Mouse (Mus musculus): ENCODE measurements at regions not wholly inside any gene's neighbourhood (a gene's known extent, or its start where the extent isn't known, plus 50 kb on each side); places are given as distances from the start of the nearest gene placed in this dataset.

DNA sequence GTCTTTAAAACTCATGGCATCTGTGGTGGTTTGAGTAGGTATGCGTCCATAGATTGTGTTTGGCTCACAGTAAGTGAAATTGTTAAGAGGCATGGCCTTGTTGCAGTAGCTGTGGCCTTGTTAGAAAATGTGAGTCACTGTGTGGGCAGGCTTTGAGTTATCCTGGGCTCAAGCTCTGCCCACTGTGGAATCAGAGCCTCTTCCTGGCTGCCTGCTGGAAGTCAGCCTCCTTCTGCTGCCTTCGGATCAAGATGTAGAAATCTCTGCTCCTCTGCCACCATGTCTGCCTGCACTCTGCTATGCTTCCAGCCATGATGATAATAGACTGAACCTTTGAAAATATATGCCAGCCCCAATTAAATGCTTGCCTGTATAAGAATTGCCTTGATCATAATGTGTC, 192.2 kb upstream of the Smarca2 start:
- Histone ChIP-seq H3K4me3 (ENCODE audit: low read length) (no peak overlapping the region), H3K9ac (ENCODE audit: low read depth, low read length) (no peak overlapping the region), H3K4me1 (ENCODE audit: control insufficient read depth, insufficient read depth, low read depth, low read length) (no peaks in the 10 kb centered on the region), H3K36me3 (ENCODE audit: control insufficient read depth, insufficient read depth, low read length) (no peaks in the 10 kb centered on the region), H3K4me2 (ENCODE audit: low read length) (no peak overlapping the region), H3K27ac (ENCODE audit: low read depth, low read length) (no peak overlapping the region), H3K27me3 (replicated peaks; ENCODE audit: control insufficient read depth, insufficient read depth, low read length) (no peaks in the 10 kb centered on the region), H3K9me3 (ENCODE audit: control insufficient read depth, low read length) (no peaks in the 10 kb centered on the region)
- no peak for ATAC-seq
- WGBS, result 93% methylated on average over 2 of the region's 2 CpGs

DNA sequence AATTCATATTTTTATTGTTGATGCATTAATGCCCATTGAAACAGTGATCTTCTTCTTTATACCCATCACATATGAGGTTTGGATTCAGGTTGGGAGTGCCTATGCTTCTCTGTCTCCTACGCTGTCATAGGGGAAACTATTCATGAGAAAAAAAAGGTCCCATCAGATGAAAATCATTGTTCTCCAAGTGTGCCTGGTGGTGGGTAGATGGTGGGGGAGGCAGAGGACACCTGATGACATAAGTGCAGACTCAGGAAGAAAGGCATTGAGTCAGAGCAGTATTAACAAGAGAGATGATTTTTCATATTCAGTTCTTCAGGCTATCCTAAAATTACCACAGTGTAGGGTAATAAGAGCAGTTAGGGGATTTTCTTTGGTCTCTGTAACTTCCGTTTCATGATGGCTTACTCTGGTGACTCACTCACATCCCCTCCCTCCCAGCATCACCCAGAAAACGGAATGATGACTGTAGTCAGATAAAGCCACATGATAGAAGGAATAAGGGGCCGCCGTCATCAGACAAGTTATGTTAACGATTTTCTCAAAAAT, 190.3 kb upstream of the Smarca2 start:
- no peaks in the 10 kb centered on the region for H3K36me3 ChIP-seq (ENCODE audit: control insufficient read depth, insufficient read depth, low read length)
- no peaks in the 10 kb centered on the region for H3K4me1 ChIP-seq (ENCODE audit: control insufficient read depth, insufficient read depth, low read depth, low read length)
- H3K27ac ChIP-seq (ENCODE audit: low read depth, low read length), result no peak overlapping the region
- ATAC-seq, result no peak
- H3K4me3 ChIP-seq (ENCODE audit: low read length), result no peak overlapping the region
- no peaks in the 10 kb centered on the region for H3K27me3 ChIP-seq (replicated peaks; ENCODE audit: control insufficient read depth, insufficient read depth, low read length)
- no peak overlapping the region for H3K4me2 ChIP-seq (ENCODE audit: low read length)
- no peak overlapping the region for H3K9ac ChIP-seq (ENCODE audit: low read depth, low read length)
- 88% methylated on average over 6 of the region's 6 CpGs for WGBS
- no peaks in the 10 kb centered on the region for H3K9me3 ChIP-seq (ENCODE audit: control insufficient read depth, low read length)

DNA sequence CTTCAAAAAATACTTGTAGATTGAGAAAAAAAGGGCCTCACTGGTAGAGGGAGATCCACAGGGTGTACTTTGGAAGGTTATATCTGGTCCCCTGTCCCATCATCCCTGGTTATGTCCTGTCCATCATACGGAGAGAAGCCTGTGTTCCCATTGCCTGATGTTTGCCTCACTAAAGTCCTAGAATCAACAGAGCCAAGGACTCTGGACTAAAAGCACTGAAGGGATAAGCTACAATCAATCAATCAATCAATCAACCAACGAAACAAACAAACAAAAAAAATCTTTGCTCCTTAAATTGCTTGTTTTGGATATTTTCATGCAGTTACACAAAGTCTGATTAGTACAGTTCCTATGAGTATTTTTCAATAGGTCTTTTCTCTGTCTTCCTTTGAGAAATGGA, 185.1 kb upstream of the Smarca2 start:
- Histone ChIP-seq H3K4me2 (ENCODE audit: low read length) (no peak overlapping the region), H3K36me3 (ENCODE audit: control insufficient read depth, insufficient read depth, low read length) (no peaks in the 10 kb centered on the region), H3K27me3 (replicated peaks; ENCODE audit: control insufficient read depth, insufficient read depth, low read length) (no peaks in the 10 kb centered on the region), H3K9ac (ENCODE audit: low read depth, low read length) (no peak overlapping the region), H3K4me1 (ENCODE audit: control insufficient read depth, insufficient read depth, low read depth, low read length) (no peaks in the 10 kb centered on the region), H3K4me3 (ENCODE audit: low read length) (no peak overlapping the region), H3K9me3 (ENCODE audit: control insufficient read depth, low read length) (no peaks in the 10 kb centered on the region), H3K27ac (ENCODE audit: low read depth, low read length) (no peak overlapping the region)
- WGBS, result 82% methylated on average over 2 of the region's 2 CpGs
- no peak for ATAC-seq

DNA sequence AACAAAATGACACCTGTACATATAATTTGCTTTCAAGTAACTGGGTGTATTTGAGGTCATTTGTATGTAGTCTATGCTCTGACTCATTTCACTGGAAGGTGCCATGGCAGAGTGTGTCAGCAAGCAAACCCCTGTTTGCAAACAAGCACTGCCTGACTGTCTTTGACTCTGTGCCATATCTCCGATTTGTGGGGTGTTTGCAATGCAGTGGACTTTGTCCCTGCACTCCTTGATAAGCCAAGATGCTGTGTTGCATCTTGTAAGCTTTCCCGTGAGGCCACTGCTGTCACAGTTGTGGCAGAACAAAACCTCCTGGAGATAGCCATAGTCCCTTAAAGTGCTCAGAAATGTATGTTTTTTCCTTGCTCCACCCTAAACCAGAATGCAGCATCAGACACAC, 165.7 kb upstream of the Smarca2 start:
- no peak for ATAC-seq
- Histone ChIP-seq H3K4me1 (ENCODE audit: control insufficient read depth, insufficient read depth, low read depth, low read length) (no peaks in the 10 kb centered on the region), H3K27ac (ENCODE audit: low read depth, low read length) (no peak overlapping the region), H3K4me3 (ENCODE audit: low read length) (no peak overlapping the region), H3K27me3 (replicated peaks; ENCODE audit: control insufficient read depth, insufficient read depth, low read length) (no peaks in the 10 kb centered on the region), H3K36me3 (ENCODE audit: control insufficient read depth, insufficient read depth, low read length) (no peaks in the 10 kb centered on the region), H3K9me3 (ENCODE audit: control insufficient read depth, low read length) (no peaks in the 10 kb centered on the region), H3K4me2 (ENCODE audit: low read length) (no peak overlapping the region), H3K9ac (ENCODE audit: low read depth, low read length) (no peak overlapping the region)
- 82% methylated on average over 2 of the region's 2 CpGs for WGBS

- WGBS, result 85% methylated on average over 4 of the region's 4 CpGs
- no peak overlapping the region for H3K27ac ChIP-seq (ENCODE audit: low read depth, low read length)
- no peaks in the 10 kb centered on the region for H3K9me3 ChIP-seq (ENCODE audit: control insufficient read depth, low read length)
- no peaks in the 10 kb centered on the region for H3K27me3 ChIP-seq (replicated peaks; ENCODE audit: control insufficient read depth, insufficient read depth, low read length)
- no peaks in the 10 kb centered on the region for H3K4me1 ChIP-seq (ENCODE audit: control insufficient read depth, insufficient read depth, low read depth, low read length)
- H3K9ac ChIP-seq (ENCODE audit: low read depth, low read length), result no peak overlapping the region
- no peak overlapping the region for H3K4me3 ChIP-seq (ENCODE audit: low read length)
- H3K4me2 ChIP-seq (ENCODE audit: low read length), result no peak overlapping the region
- ATAC-seq, result no peak
- no peaks in the 10 kb centered on the region for H3K36me3 ChIP-seq (ENCODE audit: control insufficient read depth, insufficient read depth, low read length)
Measured at GRCm38 (mm10) chr19:26445309-26445708, 159.5 kb upstream of the Smarca2 start.

GRCm38 (mm10) chr19:26447427-26448023, 157.3 kb upstream of the Smarca2 start:
- H3K4me2 ChIP-seq (ENCODE audit: low read length), result no peak overlapping the region
- H3K27me3 ChIP-seq (replicated peaks; ENCODE audit: control insufficient read depth, insufficient read depth, low read length), result no peaks in the 10 kb centered on the region
- no peak overlapping the region for H3K9ac ChIP-seq (ENCODE audit: low read depth, low read length)
- H3K27ac ChIP-seq (ENCODE audit: low read depth, low read length), result no peak overlapping the region
- 67% methylated on average over 7 of the region's 7 CpGs for WGBS
- ATAC-seq, result peak; percentile 79; the same call in 1 of the 2 replicates
- H3K36me3 ChIP-seq (ENCODE audit: control insufficient read depth, insufficient read depth, low read length), result no peaks in the 10 kb centered on the region
- H3K4me3 ChIP-seq (ENCODE audit: low read length), result no peak overlapping the region
- H3K9me3 ChIP-seq (ENCODE audit: control insufficient read depth, low read length), result no peaks in the 10 kb centered on the region
- no peaks in the 10 kb centered on the region for H3K4me1 ChIP-seq (ENCODE audit: control insufficient read depth, insufficient read depth, low read depth, low read length)

DNA sequence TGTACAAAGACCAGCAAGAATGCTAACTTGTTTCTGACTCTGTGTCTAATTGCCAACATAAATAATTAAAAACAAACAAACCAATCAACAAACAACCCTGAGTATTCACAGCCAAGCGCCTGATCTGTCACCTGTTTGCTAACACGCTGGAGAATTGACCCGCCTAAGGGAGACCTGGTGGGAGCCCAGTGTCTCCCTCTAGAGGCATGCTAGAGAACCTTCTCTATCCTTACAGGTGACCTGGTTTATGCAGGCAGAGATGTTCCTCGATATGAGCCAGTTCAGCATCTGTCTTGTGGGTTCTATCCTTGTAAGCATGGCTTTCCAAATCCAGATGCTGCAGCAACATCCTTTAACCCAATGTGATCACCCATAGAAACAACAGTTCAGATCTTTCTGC, 143.1 kb upstream of the Smarca2 start:
- Histone ChIP-seq H3K27me3 (replicated peaks; ENCODE audit: control insufficient read depth, insufficient read depth, low read length) (no peaks in the 10 kb centered on the region), H3K4me2 (ENCODE audit: low read length) (no peak overlapping the region), H3K27ac (ENCODE audit: low read depth, low read length) (no peak overlapping the region), H3K9ac (ENCODE audit: low read depth, low read length) (no peak overlapping the region), H3K4me1 (ENCODE audit: control insufficient read depth, insufficient read depth, low read depth, low read length) (peaks cover 2% of the 10 kb centered on the region), H3K4me3 (ENCODE audit: low read length) (no peak overlapping the region), H3K36me3 (ENCODE audit: control insufficient read depth, insufficient read depth, low read length) (no peaks in the 10 kb centered on the region), H3K9me3 (ENCODE audit: control insufficient read depth, low read length) (no peaks in the 10 kb centered on the region)
- 53% methylated on average over 4 of the region's 4 CpGs for WGBS
- ATAC-seq, result no peak

DNA sequence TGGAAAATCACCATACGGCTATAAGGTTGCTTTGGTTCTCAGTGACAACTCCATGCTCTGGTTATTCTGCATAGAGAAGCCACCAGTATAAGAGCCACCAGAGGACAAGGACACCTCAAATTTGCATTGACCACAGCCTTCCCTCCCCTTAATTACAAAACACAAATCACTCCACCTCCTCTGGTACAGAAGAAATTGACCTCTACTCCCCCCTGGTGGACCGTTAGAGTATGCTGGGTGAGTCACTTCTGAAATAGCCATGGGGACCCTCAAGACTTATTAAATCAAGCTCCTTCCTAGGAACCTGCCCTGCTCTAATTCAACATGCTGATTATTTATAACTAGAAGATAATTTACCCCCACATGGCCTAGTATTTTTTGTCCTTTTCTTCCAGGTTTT, 139.6 kb upstream of the Smarca2 start:
- H3K4me2 ChIP-seq (ENCODE audit: low read length), result no peak overlapping the region
- no peak overlapping the region for H3K27ac ChIP-seq (ENCODE audit: low read depth, low read length)
- ATAC-seq, result no peak
- H3K4me1 ChIP-seq (ENCODE audit: control insufficient read depth, insufficient read depth, low read depth, low read length), result peaks cover 5% of the 10 kb centered on the region
- no peak overlapping the region for H3K9ac ChIP-seq (ENCODE audit: low read depth, low read length)
- H3K27me3 ChIP-seq (replicated peaks; ENCODE audit: control insufficient read depth, insufficient read depth, low read length), result no peaks in the 10 kb centered on the region
- H3K9me3 ChIP-seq (ENCODE audit: control insufficient read depth, low read length), result no peaks in the 10 kb centered on the region
- H3K4me3 ChIP-seq (ENCODE audit: low read length), result no peak overlapping the region
- WGBS, result 54% methylated on average over 2 of the region's 2 CpGs
- H3K36me3 ChIP-seq (ENCODE audit: control insufficient read depth, insufficient read depth, low read length), result no peaks in the 10 kb centered on the region

DNA sequence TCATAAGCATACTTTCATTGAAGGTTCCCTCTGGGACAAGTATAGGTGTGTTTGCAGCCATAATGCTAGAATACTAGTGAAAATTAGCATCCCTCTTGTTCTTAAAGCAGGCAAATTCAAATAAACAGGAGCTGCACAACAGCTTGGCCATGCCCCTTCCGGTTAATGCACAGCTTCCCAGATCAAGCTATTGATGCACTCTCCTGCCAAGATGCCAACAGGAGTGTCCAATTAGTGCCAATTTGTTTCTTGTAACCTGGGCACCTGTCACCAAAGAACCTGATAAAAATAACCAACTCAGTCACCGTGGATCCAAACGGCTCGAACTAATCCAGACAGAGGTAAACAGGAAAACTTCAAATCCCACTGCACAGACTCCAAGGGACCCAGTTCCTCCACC, 138.6 kb upstream of the Smarca2 start:
- WGBS, result 74% methylated on average over 4 of the region's 4 CpGs

More for the DNA sequence above, 138.6 kb upstream of the Smarca2 start:
- Histone ChIP-seq H3K36me3 (ENCODE audit: control insufficient read depth, insufficient read depth, low read length) (no peaks in the 10 kb centered on the region), H3K27me3 (replicated peaks; ENCODE audit: control insufficient read depth, insufficient read depth, low read length) (no peaks in the 10 kb centered on the region), H3K27ac (ENCODE audit: low read depth, low read length) (no peak overlapping the region), H3K9me3 (ENCODE audit: control insufficient read depth, low read length) (no peaks in the 10 kb centered on the region), H3K4me2 (ENCODE audit: low read length) (no peak overlapping the region), H3K4me3 (ENCODE audit: low read length) (no peak overlapping the region), H3K9ac (ENCODE audit: low read depth, low read length) (no peak overlapping the region), H3K4me1 (ENCODE audit: control insufficient read depth, insufficient read depth, low read depth, low read length) (peaks cover 5% of the 10 kb centered on the region)
- no peak for ATAC-seq

Measured in hindbrain, embryonic 16.5 days (tissue).